Mouse (Mus musculus) heart, adult 9 months (tissue): Measurements from ENCODE around the gene Rhot1.
A peak's percentile ranks its signal among the peaks of the same experiment; 100 is the strongest.

ENCODE experiments used
- DNase-seq, 2 experiments: peaks; one replicate each; pipeline ENCODE4 v3.0.0; 2022; ENCODE audit warnings: low spot score in 2 of 2

Gene Rhot1

GRCm38 (mm10) chr11:80287150-80287549 lies 78.3 kb downstream of the Rhot1 start:
- peak; percentile 33 to 64 for DNase-seq

DNA sequence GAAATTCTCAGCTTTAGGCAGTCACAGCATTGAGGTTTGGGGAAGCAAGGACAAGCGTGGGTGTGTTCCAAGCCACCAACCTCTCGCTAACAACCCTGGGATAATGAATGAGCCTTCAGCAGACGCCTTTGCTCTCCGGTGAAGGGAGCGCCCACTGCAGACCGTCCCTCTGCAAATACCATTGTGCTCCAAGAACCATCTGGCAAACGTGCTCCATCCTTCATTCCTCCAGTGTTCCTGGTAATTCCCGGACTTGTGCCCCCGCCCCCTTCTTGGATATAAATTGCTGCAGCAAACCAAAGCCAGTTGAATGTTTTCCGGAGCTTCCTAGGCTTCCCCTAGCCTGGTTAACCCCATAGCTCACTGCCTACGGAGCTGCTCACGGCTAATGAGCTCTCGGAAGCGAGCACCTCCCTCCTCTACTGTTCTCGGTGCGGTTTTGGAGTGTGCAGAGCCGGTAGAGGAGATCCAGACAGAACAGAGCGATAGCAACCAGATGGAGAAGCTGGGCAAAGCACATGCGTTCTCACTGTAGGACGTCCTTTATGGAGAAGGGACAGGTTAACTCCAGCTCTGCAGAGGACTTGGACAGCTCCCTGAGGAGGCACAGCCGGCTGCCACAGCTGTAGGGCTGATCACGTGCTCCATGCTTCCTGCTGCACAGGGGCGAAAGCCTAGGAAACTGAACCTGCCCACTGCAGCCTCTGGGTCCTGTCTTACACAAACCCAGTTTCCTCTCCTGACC lies 81.1 kb downstream of the Rhot1 start:
- DNase-seq, result peak; percentile 46 to 48

- DNase-seq, result no peak
Observed at GRCm38 (mm10) chr11:80291004-80291403, 82.2 kb downstream of the Rhot1 start.

- DNase-seq, result no peak
Observed at GRCm38 (mm10) chr11:80292463-80292862, 83.6 kb downstream of the Rhot1 start.

GRCm38 (mm10) chr11:80295066-80295465 lies 86.2 kb downstream of the Rhot1 start:
- DNase-seq, result no peak

GRCm38 (mm10) chr11:80295785-80296184 lies 87.0 kb downstream of the Rhot1 start:
- DNase-seq, result no peak

GRCm38 (mm10) chr11:80299513-80300235 lies 90.9 kb downstream of the Rhot1 start:
- DNase-seq, result no peak

DNA sequence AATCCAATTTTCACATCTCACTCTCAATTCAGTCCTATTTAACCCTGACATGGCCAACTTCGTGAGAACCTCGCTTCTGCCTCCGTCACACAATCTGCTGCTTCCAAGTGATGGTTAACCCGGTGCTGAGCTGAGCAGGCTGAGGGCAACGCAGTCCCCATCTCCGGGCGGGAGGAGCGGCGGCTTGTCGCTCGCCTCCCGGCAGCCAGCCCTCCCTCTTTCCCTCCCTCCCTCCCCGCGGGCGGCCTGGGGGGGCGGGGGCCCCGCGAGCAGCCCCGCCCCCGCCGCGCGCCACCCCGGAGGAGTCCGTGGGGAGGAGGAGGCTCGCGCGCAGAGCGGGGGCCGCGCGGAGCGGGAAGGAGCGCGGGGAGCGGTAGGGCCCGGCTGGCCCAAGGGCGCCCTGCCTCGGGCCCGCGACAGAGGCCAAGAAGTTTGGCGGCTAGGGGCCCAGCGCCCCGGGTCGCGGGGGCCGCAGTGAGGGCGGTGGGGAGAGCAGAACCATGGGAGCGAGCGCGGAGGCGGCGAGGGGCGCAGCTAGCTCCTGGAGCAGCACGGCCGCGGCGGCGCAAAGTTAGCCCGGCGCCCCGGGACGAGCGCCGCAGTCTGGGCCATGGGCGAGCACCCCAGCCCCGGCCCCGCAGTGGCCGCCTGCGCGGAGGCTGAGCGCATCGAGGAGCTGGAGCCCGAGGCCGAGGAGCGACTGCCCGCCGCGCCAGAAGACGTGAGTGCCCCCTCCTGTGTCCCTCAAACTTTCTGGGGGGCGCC lies 91.9 kb downstream of the Rhot1 start, which contains the start of gene Rhbdl3:
TSS of gene Rhbdl3 (plus strand) at position 362 of the 765 bp plus-strand sequence.
- peak; percentile 69 to 74 for DNase-seq

- DNase-seq, result peak; percentile 73 to 77
Observed at GRCm38 (mm10) chr11:80301316-80302045, 92.7 kb downstream of the Rhot1 start.

DNA sequence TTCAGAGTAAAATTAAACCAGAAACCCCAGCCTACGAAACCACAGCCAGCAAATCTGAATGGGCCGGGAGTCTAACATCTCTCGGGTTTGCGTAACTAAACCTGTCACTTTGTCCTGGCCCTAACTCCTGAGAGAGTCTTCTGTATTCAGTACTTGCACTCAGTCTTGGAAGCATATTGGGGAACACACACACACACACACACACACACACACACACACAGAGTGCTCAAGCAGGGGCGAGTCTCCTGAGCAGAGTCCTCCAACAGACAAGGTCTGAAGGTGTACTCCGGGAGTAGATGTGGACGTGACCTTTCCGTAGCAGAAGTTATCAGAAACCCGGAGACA lies 93.2 kb downstream of the Rhot1 start:
- DNase-seq, result no peak

- peak; percentile 69 to 76 for DNase-seq
Observed at GRCm38 (mm10) chr11:80302536-80302935, 93.7 kb downstream of the Rhot1 start.

GRCm38 (mm10) chr11:80303746-80304145 lies 94.9 kb downstream of the Rhot1 start:
- no peak for DNase-seq

GRCm38 (mm10) chr11:80304846-80305245 lies 96.0 kb downstream of the Rhot1 start:
- DNase-seq, result no peak

- no peak for DNase-seq
Observed at GRCm38 (mm10) chr11:80308537-80308936, 99.7 kb downstream of the Rhot1 start.

- DNase-seq, result no peak
Observed at GRCm38 (mm10) chr11:80311271-80311670, 102.5 kb downstream of the Rhot1 start.

DNA sequence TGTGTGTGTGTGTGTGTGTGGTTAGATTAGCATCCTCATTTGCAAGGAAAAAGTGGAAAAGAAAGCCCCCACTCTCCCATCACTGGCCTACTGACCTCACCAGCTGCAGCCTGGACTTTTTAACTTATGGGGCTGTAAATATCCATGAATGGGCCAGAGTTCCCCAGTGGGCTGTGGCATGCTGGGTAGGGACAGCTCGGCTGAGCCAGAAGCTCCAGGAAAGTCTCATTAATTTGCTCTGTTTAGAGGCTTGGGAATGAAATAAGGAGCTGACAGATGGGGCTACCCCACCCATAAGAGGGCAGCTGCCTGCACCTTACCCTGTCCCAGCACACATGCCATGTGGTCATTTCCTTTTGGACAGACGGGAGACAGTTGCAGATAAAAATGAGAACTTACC lies 103.2 kb downstream of the Rhot1 start:
- no peak for DNase-seq

DNA sequence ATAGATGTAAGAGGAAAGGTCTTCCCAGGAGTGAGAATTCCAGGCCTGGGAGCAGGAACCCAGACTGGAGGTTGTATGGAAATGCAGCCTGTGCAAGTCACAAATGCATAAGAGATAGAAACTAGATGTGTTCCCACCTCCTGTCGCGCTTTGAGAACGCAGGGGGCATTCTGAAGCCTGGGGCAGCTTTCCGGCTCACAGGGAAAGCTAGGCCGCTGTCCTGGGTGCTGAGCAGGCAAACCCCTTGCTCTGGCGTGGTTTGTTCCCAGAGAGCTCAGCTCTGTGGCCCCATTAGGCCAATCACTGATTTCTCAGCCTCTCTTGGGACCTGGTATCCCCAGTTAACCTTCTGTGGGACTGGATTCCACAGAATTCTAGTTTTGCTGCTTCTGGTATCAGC lies 103.7 kb downstream of the Rhot1 start:
- DNase-seq, result no peak

- DNase-seq, result no peak
Observed at GRCm38 (mm10) chr11:80313462-80313861, 104.6 kb downstream of the Rhot1 start.

- no peak for DNase-seq
Observed at GRCm38 (mm10) chr11:80313944-80314343, 105.1 kb downstream of the Rhot1 start.

DNA sequence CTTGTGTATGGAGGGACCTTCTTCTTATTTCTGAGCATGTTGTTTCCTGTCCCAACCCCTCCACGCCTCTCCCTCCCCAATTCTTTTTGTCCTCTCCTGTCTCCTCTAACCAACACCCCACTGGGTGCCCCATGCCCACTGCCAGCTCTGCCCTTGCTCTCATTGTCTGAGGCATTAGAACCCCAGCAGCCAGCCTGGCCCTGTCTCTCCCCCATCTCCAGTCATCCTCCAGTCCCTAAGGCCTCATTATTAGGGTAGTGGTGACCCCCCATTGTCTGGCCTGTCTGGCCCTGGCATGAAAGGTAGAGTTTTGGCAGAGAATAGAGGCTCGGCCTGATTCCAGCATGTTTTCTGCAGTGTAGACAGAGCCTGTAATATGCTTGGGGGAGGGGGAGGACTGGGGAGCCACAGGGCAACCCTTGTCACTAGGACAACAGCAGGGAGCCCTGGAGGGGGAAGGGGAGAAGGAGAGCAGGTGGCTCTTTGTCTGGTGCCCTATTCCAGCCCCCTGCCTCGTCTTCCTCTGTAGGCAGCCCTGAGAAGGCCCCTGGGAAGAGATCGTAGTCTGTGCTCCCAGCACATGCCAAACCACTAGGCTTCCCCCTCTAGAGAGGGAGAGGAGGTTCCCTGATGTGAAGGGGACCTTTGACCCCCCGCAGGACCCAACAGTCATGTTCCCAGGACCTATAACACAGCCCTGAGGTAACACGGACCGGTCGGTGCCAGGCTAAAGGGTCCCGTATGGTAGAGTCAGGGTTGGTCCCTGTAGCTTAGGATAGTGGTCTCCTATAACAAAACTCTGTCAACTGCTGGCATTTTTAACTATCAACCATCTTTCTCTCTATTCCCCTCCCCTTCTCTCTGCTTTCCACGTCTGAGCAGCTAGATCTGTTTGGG lies 107.2 kb downstream of the Rhot1 start:
- DNase-seq, result no peak
